Mouse (Mus musculus): ENCODE measurements at regions not wholly inside any gene's neighbourhood (a gene's known extent, or its start where the extent isn't known, plus 50 kb on each side); places are given as distances from the start of the nearest gene placed in this dataset.

DNA sequence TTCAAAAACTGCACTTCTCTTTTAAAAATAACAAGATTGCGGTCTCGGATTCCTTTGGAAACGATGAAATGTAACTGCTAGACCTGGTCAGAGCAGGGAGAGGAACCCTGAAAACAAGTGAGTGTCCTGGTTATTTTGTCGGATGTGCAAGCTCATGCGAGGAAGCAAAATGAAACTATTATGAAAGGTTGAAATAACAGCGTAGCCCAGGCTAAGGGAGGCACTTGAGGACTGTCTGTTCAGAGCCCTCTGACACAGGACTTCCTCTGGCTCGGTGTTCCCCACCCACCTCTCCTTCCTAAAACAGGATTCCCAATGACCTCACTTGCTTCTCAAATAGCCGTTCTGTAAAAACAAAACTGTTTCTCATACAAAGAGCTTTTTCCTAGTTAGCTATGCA, 51.3 kb upstream of the S1pr1 start:
- intact Hi-C loops (cut with DNase I): no loop called here

DNA sequence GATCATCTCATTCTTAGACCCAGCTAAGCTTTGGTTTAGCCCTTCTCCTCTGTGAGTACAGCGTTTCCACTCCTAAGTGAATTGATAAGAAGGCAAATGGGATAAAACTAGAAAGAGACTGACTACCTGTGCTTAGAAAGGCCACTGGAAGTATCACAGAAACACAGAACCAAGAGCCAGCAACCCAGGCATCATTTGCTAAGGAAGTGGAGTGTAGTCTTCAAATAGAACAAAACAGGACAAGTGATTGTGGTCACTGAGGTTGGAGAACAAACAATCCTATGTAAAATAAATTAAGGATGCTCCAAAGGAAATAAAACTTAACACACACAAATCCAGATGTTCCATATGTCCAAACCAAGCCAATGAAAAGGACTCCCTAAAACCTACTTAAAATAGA, 53.4 kb upstream of the S1pr1 start:
- intact Hi-C loops (cut with DNase I): no loop called here

DNA sequence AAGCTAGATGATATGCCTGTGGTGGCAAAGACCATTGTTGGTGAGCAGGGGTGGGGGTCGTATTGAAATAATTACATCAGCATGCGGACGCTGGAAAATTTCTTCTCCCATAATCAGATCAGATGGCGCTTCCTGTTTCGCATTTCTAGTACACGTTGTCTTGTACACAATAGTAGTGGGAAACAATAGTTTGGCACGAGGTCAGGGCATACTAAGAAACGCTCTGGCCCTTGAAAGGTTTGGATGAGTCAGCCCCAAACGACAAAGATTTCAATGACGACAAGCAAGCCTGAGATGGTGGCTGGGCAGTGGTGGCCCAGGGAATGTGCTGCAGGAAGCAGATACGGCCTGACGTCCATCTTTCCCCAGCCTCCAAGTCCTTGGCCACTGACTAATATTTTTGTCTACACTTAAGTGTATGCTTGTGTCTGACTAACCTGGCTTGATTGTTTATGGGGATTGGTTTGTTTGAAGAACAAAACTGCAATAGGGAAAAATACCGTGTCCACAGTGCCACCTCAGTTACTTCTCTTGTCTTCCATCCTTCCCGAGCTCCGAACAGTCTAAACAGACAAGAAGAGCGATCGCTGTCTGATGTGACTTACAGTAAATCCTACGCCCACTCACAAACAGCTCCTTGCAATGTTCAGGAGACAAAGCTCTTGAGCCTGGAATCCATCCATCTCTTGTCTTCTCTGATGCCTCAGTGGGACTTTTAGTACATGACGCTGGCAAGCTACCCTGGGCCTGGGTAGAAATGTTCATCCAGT, 54.1 kb upstream of the S1pr1 start:
- intact Hi-C loops (cut with DNase I): no loop called here

DNA sequence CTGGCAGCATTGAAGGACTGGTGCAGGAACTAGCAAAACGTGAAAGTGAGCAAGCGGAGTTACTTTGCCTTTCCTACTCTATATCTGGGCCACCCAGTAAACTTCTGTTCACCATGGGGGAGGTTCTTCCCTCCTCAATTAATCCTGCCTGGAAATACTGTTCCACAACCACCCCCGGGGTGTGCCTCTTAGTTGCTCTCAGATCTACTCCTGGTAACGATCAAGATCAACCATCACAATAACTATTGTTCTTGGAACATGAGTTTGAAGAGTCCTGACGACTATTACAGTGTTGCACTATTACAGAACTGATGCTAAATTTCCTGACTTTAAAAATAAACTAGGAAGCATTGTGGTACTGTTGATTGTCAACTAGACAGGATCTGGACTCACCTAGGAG, 57.8 kb upstream of the S1pr1 start:
- intact Hi-C loops (cut with DNase I): no loop called here

DNA sequence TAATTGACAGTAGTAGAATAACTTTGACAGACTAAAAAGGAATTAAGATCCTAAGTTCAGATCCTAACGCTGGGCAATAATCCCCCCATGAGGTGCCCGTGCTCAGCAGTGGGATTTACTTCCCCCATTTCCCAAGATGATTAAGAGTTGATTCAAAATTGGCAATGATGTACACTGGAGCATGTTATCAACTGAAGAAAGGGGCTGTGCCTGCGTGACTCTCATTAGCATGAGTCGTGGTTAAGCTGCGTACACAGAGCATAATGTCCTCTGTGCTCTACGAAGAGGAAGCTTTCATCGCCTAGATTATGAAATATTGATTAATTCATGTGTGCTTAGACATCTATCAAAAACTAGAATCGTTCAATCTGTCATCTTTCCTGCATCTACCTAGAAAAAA, 59.4 kb upstream of the S1pr1 start:
- intact Hi-C loops (cut with DNase I): no loop called here

DNA sequence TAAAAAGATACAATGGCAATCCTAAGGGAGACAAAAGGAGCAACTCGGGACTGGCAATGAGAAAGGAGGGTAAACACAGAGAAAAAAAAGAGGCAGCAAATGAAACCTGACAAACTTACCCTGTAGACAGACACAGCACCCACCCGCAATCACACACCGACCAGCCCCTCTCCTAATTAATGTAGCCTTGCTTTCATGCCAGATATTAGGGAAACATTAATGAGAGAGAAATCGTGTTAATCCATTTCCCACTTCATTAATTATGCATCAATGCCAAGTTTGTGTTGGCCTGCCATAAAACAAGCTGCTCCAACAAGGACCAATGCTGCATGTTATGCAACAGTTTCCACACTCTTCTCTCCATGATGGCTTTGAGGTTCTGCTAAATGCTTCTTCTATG, 59.9 kb upstream of the S1pr1 start:
- intact Hi-C loops (cut with DNase I): no loop called here

DNA sequence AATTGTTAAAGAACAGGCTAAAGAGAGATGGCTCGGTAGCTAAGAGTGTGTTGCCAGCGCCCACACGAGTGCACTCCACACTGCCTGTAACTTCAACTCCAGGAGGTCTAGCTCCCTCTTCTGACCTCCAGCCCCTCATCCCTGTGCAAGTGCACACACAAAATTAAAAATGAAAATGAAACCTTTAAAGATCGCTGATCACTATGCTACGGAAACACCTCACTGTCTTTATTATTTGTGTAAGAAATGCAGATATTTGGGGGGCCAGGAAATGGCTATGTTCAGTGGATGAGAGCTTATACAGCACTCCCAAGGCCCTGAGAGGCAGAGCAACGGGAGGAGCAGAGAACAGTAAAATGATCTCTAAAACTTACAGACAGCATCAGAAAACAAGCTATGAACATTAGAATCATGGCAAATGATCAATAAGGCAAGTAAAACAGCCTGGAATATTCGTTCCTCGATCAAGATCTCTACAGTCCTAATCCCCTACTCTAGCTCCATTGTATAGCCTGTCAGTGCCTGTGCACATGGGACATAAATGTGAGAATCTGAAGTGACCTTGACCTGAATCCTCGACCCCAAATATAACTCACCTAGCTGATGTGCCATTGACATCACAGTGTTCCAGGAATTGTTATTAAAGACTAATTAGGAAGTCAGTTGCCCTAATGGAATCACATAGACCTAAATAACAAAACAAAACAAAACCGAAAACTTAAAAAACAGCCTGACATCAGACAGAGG, 64.4 kb upstream of the S1pr1 start:
- intact Hi-C loops (cut with DNase I): no loop called here

DNA sequence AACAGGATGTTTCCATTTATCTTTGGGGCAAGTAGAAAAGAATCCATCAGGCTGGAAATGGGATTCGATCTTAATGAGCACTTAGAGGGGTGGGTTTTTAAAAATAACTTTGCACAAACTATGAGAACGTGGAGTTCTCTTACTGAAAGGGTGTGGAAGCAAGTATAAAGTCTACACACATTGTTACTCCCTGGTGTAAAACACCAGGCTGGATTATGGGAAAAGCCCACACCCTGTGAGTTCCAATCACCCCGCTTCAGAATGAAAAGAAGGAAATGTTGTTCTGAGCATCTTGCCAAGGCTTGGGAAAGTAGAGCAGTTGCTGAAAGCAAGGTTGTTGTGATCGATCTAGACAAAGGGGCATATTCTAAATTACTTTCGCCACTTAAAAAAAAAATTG, 65.0 kb upstream of the S1pr1 start:
- intact Hi-C loops (cut with DNase I): no loop called here

DNA sequence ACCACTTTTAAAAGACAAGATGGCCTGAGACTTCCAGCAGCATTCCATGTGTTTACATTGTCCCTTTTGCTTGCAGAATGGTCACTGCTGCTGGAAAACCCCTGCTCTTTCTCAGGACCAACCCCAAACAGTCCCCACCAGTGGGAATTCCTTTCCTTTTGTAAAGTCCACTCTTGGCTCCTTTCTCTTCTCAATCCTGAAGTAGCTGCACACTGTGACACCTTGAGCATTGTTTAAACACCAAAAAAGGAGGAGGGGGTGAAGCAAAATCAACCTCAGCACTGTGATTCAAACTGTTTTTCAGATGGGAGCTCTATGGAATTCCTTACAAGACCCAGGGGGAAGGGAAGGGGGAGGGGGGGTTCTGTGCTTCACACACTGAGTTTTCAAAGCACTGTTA, 67.9 kb upstream of the S1pr1 start:
- intact Hi-C loops (cut with DNase I): no loop called here

DNA sequence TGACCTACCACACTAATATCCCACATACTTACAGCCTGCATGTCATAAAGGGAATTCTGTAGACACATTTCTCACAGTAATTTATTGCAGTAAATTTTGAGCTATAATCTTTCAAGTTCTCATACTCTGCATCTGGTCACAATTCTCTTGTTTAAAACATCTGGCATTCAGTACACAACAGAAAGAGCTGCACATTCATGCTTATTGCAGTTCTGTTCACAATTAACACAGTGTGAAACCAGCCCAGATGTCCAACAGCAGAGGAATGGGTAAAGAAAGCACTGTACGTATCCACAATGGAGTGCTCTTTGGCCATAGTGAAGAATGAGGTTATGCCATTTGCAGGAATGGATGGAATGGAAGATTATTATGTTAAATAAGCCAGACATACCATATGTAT, 72.5 kb upstream of the S1pr1 start:
- intact Hi-C loops (cut with DNase I): no loop called here

DNA sequence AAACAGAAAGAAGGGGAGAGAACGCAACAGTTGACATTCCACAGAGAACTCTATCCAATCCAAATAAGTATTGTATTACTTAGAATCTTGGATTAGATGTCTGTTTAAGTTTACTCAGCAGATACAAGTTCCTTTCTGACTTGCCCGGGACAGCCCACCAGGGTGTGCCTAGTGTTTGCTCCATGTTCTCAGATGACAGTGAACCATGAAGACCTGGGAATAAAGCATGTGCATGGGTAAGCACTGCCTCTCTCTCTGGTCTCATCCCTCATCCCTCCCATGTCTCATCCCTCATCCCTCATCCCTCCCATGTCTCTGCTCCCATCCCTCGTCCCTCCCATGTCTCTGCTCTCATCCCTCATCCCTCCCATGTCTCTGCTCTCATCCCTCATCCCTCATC, 73.7 kb upstream of the S1pr1 start:
- intact Hi-C loops (cut with DNase I): no loop called here

DNA sequence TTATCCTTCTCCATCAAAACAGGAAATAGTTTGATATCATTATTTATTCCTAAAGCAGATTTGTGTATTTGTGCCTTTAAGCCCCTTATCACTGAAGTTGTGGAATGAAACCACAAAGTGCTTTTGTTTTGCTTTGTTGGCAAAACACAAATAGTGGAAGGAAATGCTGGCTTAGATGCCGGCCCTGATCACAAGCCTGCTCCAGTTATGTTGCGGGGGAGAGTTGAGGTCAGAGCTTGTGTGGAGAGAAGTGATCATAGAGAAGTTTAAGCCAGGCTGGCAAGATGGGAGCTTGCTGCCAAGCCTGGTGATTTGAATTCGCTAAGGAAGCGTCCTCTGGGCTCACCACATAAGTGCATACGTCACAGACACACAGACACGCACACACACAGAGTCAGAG, 74.2 kb upstream of the S1pr1 start:
- intact Hi-C loops (cut with DNase I): no loop called here

DNA sequence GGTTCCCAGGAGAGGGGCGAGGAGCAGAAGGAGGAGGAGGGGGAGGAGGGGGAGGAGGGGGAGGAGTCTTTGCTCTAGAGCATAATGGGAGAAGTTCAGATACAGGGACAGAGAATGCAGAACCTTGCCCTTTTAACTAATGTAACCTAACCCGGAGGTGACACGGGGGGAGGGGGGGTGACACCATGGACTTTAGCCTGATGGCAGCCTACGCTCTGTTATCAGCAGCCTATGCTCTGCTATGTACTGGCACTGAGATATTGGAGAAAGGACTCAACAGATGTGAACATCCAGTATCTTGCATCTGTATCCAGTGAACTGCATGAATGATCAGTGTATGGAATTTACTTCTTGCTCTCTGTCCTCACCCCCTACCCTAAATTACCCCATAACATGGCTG, 77.7 kb upstream of the S1pr1 start:
- intact Hi-C loops (cut with DNase I): loop anchor here (2.0 kb wide), 1 partner anchor 80 kb away; no protein-coding TSS in a partner anchor

DNA sequence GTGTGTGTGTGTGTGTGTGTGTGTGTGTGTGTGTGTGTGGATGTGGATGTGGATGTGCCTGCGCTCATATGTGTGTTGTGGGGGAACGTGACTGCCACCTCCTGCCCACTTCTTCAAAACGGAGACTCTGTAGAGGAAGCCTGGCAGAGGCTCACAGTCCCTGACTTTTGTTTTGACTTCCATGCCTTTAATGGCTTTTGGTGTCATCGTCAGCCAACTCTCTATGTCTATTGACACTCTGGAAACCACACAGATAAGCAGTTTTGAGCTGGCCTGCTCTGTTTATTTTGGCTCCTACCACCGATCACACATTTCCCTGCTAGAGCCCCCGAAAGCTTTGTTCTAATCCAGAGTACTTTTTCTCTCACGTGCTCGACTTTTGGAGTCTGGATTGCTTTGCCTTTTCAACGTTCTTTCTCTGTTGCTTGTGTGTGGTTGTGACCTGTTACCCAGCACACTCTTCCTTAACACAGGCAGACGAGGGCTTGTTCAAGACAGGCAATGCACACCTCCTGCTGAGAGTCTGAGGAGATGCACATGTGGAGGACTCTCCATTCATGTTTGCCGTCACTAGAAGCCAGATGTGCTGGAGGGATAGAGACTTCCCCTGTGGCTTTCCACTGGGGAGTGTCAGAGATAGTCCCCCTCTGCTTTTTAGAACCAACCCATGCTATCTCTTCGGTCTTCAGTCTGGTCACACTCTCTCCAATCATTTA, 78.6 kb upstream of the S1pr1 start:
- intact Hi-C loops (cut with DNase I): loop anchor here (2.0 kb wide), 1 partner anchor 81 kb away; no protein-coding TSS in a partner anchor

DNA sequence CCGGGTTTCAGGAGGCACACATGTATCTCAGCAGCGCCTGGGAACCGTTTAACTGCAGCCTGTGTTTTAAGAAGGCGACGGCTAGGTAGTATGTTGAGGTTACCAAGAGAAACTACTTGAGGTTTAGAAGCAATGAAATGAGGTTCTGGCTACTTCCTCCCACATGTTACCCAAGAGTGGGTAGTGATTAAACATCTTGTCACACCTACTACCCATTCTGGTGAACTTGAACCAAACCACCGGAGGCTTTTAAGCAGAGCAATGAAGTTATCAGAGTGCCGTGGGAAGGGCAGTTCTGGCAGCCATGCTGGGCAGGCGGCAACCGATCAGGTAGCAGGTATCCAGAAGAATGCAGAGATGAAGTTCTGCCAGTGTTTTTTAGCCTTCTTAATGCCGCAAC, 84.5 kb upstream of the S1pr1 start:
- intact Hi-C loops (cut with DNase I): no loop called here

DNA sequence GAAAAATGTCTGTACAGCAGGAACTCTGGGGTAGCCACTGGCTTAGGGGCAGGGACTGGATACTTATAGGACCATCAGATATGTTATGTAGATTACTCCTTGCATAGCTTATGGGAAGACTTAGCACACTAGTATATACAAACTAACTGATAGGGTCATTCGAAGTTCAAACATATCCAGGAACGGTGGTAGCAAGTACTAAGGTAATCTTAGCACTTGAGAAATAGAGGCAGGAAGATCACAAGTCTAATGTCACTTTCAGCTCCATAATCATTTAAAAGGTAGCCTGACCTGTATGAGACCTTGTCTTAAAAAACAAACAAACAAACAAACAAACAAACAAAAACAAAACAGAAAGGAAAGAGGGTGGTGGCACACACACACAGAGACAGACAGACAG, 85.1 kb upstream of the S1pr1 start:
- intact Hi-C loops (cut with DNase I): no loop called here

DNA sequence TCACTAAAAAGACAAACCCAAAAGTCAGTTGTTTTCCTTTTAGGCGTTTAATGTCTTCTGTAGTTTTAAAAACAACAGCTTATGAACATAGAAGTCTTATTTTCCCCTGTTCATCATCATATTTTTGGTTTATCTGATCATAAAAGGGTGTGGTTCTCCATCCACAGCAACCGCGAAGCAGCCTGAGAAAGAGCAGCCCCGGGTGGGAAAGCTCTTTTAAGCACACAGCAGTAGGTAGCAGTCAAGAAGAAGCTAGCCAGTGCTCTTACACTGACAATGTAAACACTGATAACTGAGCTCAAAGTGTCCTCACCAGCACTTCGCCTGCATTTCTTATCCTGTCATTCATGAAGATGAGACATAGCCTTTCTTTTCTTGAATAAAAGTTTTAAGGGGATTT, 86.0 kb upstream of the S1pr1 start:
- intact Hi-C loops (cut with DNase I): no loop called here

DNA sequence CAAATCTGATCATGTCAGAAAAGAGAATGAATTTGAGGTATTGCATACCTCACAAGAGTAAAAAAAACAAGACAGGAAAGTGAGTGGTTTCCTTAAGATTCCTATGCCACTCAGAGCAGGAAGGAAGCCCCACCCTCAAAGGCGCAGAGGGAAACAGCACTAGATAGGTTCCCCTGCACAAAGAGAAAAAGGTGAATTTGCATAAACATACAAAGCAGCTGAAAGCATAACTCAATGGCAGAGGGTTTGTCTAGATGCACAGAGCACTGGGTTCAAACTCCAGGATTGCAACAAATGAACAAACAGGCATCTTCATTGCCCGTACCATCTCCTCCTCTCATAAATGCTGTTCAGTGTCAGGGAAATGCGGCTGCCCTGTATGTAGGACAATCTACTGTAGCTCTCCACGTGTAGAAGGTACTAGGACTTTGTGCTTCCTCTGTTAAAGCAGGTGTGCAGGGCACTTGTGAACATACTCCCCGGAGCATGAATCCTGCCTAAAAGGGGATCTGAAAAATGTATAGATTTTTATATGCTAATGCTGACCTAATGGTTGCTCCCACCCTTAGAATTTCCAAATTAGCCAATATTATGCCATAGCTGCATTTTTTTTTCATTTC, 85.9 kb upstream of the Dph5 start:
- intact Hi-C loops (cut with DNase I): no loop called here

DNA sequence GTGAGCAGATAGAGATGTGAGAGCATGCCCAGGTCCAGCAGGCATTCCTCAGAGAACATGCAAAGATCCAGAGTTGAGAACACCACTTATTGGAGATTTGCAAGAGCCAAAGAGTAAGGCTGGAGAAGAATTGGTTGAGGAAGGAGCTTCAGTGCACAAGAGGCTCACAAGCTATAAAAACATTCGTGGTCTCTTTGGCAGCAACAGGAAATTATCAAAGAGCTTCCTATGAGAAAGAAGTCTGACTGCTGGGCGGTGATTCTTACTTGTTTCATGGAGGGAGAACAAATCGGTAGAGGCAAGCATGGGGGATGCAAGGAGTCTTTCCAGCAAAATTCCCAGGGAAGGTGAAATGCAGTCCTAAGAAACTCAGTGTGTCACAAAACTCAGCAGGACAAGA, 83.0 kb upstream of the Dph5 start:
- intact Hi-C loops (cut with DNase I): no loop called here

DNA sequence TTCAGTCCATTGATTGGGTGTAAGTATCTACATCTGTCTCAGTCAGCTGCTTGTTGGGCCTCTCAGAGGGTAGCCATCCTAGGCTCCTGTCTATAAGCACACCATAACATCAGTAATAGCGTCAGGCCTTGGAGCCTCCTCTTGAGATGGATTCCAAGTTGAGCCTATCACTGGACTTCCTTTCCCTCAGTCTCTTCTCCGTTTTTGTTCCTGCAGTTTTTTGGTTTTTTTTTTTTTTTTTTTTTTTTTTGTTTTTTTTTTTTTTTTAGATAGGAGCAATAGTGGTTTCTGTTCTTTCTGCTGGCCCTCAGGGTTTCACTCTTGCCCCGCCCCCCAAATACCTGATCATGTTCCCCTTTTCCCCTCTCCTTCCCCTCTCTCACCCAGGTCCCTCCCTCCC, 80.6 kb upstream of the Dph5 start:
- intact Hi-C loops (cut with DNase I): no loop called here

DNA sequence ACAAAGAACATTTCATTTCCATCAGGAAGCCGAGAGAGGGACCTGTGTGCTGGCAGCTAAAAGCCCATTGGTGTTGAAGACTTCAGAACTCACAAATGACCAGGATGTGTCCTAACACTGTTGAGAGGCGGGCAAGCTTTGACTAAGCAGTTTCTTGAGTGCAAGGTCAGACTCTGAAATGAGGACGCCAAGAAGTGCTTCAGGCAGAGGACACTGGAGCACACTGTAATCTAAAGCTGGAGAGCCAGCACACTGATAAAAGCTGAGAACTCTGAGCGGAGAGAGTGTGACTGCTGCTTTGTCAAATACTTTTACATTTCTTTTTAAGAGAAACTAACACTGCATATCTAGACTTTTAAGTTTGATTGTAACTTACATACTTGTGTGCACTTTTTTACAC, 72.5 kb upstream of the Dph5 start:
- intact Hi-C loops (cut with DNase I): no loop called here

DNA sequence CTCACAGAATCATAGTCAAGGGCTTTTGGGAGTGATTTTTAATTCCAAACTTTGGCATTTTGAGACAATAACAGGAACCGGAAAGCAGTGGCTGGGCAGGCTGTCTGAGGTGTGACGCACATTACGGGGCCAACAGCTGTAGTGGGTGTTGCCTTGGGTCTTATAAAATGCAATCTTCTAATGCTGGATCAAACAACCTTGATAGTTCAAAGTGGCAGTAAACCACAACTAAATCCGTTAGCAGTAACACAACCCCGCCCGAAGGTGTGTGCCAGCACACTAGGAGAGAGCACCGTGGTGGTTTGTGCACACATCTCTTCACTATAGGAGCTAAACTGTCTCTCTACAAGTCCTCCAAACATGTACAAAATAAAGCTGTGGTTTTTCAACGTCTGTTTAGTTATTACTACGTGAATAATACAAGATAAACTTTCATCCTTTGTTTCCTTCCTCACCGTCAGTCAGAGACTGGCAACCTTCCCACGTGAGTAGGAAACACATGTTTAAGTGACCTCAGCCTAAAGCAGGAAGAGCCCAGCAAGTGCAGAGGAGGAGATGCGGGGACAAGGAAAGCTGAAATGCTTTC, 72.0 kb upstream of the Dph5 start:
- intact Hi-C loops (cut with DNase I): no loop called here
